Mouse (Mus musculus): ENCODE measurements around the gene Ift122.
A peak's percentile ranks its signal among the peaks of the same experiment; 100 is the strongest.

Gene Ift122

GRCm38 (mm10) chr6:115959151-115959691 is 106.0 kb downstream of the Ift122 start:
- peak; percentile 53 for DNase-seq (ENCODE audit: low spot score)

GRCm38 (mm10) chr6:115960322-115960721 is 107.1 kb downstream of the Ift122 start:
- no peak for DNase-seq (ENCODE audit: low spot score)

GRCm38 (mm10) chr6:115961743-115962142 is 108.5 kb downstream of the Ift122 start:
- DNase-seq (ENCODE audit: low spot score): peak; percentile 54

GRCm38 (mm10) chr6:115962439-115963085 is 109.3 kb downstream of the Ift122 start:
- no peak for DNase-seq (ENCODE audit: low spot score)

- no peak for DNase-seq (ENCODE audit: low spot score)
Measured at GRCm38 (mm10) chr6:115963656-115964055, 110.4 kb downstream of the Ift122 start.

- DNase-seq (ENCODE audit: low spot score): no peak
Measured at GRCm38 (mm10) chr6:115966227-115966966, 113.1 kb downstream of the Ift122 start.

- no peak for DNase-seq (ENCODE audit: low spot score)
Measured at GRCm38 (mm10) chr6:115967291-115967880, 114.1 kb downstream of the Ift122 start.

- peak; percentile 70 for DNase-seq (ENCODE audit: low spot score)
Measured at GRCm38 (mm10) chr6:115968086-115968485, 114.8 kb downstream of the Ift122 start.

GRCm38 (mm10) chr6:115968700-115969099 is 115.4 kb downstream of the Ift122 start:
- DNase-seq (ENCODE audit: low spot score): peak; percentile 53

- DNase-seq (ENCODE audit: low spot score): no peak
Measured at GRCm38 (mm10) chr6:115969103-115969502, 115.8 kb downstream of the Ift122 start.

GRCm38 (mm10) chr6:115969952-115970351 is 116.7 kb downstream of the Ift122 start:
- no peak for DNase-seq (ENCODE audit: low spot score)

GRCm38 (mm10) chr6:115971273-115972060 is 118.2 kb downstream of the Ift122 start:
- DNase-seq (ENCODE audit: low spot score): no peak

GRCm38 (mm10) chr6:115972083-115972764 is 119.0 kb downstream of the Ift122 start:
- no peak for DNase-seq (ENCODE audit: low spot score)

GRCm38 (mm10) chr6:115973139-115973875 is 120.0 kb downstream of the Ift122 start:
- no peak for DNase-seq (ENCODE audit: low spot score)

GRCm38 (mm10) chr6:115973881-115974662 is 120.8 kb downstream of the Ift122 start:
- peak; percentile 92 for DNase-seq (ENCODE audit: low spot score)

- DNase-seq (ENCODE audit: low spot score): no peak
Measured at GRCm38 (mm10) chr6:115975606-115976005, 122.3 kb downstream of the Ift122 start.
